Mouse (Mus musculus): Measurements from ENCODE around the gene Snx33.

- TF ChIP-seq CTCF (IDR thresholded peaks at IDR 0.05; ENCODE audit: control insufficient read depth, insufficient read depth, low read length) (no peak), POLR2A (IDR thresholded peaks at IDR 0.05; ENCODE audit: borderline replicate concordance, control insufficient read depth, low read depth, low read length) (no peak)
Measured at GRCm38 (mm10) chr9:56883470-56883869, 44.7 kb downstream of the Snx33 start.

Measured in bone marrow, adult 2 months (tissue).